Mouse (Mus musculus) intestine, embryonic 14.5 days (tissue): Measurements from ENCODE around the gene Npcd. TPM values are rescaled to one million over a fixed set of nuclear protein-coding genes. Genes with fewer than 3 reads are reported as not detected.

Experiments
- ATAC-seq: fragments of 200-750 bp; cut with Nextera tagmentation; replicated peaks from 2 replicates; pipeline ENCODE4 v1.8.0; 2017; ENCODE audit warnings: low read depth, moderate number of reproducible peaks, moderate TSS enrichment, moderate library complexity; ENCODE audit not compliant: low FRiP score, low TSS enrichment
- DNase-seq: peaks from one replicate; pipeline ENCODE4 v3.0.0-alpha.2; 2018; ENCODE audit warnings: low spot score
- H3K27ac ChIP-seq: fragments of 300-500 bp; sonication (generic); 2 replicates; pipeline ENCODE4 v1.5.1; 2014; ENCODE audit warnings: low read depth, mild to moderate bottlenecking, control low read depth
- H3K27me3 ChIP-seq: fragments of 300-500 bp; sonication (generic); replicated peaks from 2 replicates; pipeline ENCODE4 v1.6.1; 2014; ENCODE audit warnings: low read length, control low read depth; ENCODE audit not compliant: control insufficient read depth, insufficient read depth
- H3K36me3 ChIP-seq: fragments of 300-500 bp; sonication (generic); 2 replicates; pipeline ENCODE4 v1.6.1; 2014; ENCODE audit warnings: low read length, control low read depth; ENCODE audit not compliant: control insufficient read depth, insufficient read depth
- H3K4me1 ChIP-seq: fragments of 300-500 bp; sonication (generic); replicated peaks from 2 replicates; pipeline ENCODE4 v1.6.1; 2014; ENCODE audit warnings: low read length, control low read depth, mixed read lengths; ENCODE audit not compliant: control insufficient read depth, insufficient read depth
- H3K4me2 ChIP-seq: fragments of 300-500 bp; sonication (generic); 2 replicates; pipeline ENCODE4 v1.6.1; 2014; ENCODE audit warnings: low read length
- H3K4me3 ChIP-seq: fragments of 300-500 bp; sonication (generic); 2 replicates; pipeline ENCODE4 v1.5.1; 2014; ENCODE audit warnings: low read depth, low read length, control low read depth, mixed read lengths
- H3K9ac ChIP-seq: fragments of 300-500 bp; sonication (generic); 2 replicates; pipeline ENCODE4 v1.6.1; 2014; ENCODE audit warnings: mild to moderate bottlenecking, low read length
- H3K9me3 ChIP-seq: fragments of 300-500 bp; sonication (generic); 2 replicates; pipeline ENCODE4 v1.6.1; 2016; ENCODE audit warnings: low read length, control low read depth; ENCODE audit not compliant: control insufficient read depth
- WGBS: fragments of 180-500 bp; shearing (Covaris S2); extraction: QIAGEN DNeasy Blood & Tissue Kit; methylation state at CpG from one replicate; pipeline ENCODE4 v1.1.7; 2014; 5-methylcytosine and 5-hydroxymethylcytosine counted together
- polyA plus RNA-seq: library from polyadenylated mRNA; unstranded; fragments of >200 nt; fragmentation: Nextera tagmentation; extraction: Ambion mirVana; gene quantifications from 2 replicates; pipeline ENCODE4 v1.2.1, GENCODE M21; 2014

The Npcd gene
- polyA plus RNA-seq, 1 experiment from 2014 or later: not detected

GRCm38 (mm10) chr15:79770629-79771240, 63.3 kb downstream of the Npcd start:
- H3K4me2 ChIP-seq: no peak overlapping the region
- no peaks in the 10 kb centered on the region for H3K27me3 ChIP-seq
- no peak for DNase-seq
- no peak overlapping the region for H3K4me3 ChIP-seq
- no peak overlapping the region for H3K9ac ChIP-seq
- no peak for ATAC-seq
- H3K4me1 ChIP-seq: peaks cover 14% of the 10 kb centered on the region
- 71% methylated on average over 21 of the region's 21 CpGs for WGBS
- H3K36me3 ChIP-seq: no peaks in the 10 kb centered on the region
- H3K9me3 ChIP-seq: no peaks in the 10 kb centered on the region
- no peak overlapping the region for H3K27ac ChIP-seq

- 68% methylated on average over 6 of the region's 6 CpGs for WGBS
- Histone ChIP-seq H3K4me3 (no peak overlapping the region), H3K27ac (no peak overlapping the region), H3K4me1 (peaks cover 4% of the 10 kb centered on the region), H3K4me2 (no peak overlapping the region), H3K36me3 (peaks cover 15% of the 10 kb centered on the region), H3K27me3 (no peaks in the 10 kb centered on the region), H3K9me3 (no peaks in the 10 kb centered on the region), H3K9ac (no peak overlapping the region)
- ATAC-seq (no peak), DNase-seq (no peak)
These were observed 65.7 kb downstream of the Npcd start for GRCm38 (mm10) chr15:79768302-79768701.

- no peak overlapping the region for H3K27ac ChIP-seq
- H3K36me3 ChIP-seq: peaks cover 22% of the 10 kb centered on the region
- no peak overlapping the region for H3K9ac ChIP-seq
- no peaks in the 10 kb centered on the region for H3K9me3 ChIP-seq
- H3K27me3 ChIP-seq: no peaks in the 10 kb centered on the region
- H3K4me1 ChIP-seq: no peaks in the 10 kb centered on the region
- ATAC-seq: no peak
- WGBS: 84% methylated on average over 16 of the region's 16 CpGs
- H3K4me3 ChIP-seq: no peak overlapping the region
- no peak overlapping the region for H3K4me2 ChIP-seq
- no peak for DNase-seq
These were observed 66.6 kb downstream of the Npcd start for GRCm38 (mm10) chr15:79767327-79767961.

- H3K36me3 ChIP-seq: peaks cover 30% of the 10 kb centered on the region
- no peaks in the 10 kb centered on the region for H3K27me3 ChIP-seq
- H3K4me3 ChIP-seq: no peak overlapping the region
- no peak overlapping the region for H3K4me2 ChIP-seq
- H3K4me1 ChIP-seq: no peaks in the 10 kb centered on the region
- 82% methylated on average over 10 of the region's 10 CpGs for WGBS
- DNase-seq (no peak), ATAC-seq (no peak)
- H3K9me3 ChIP-seq: no peaks in the 10 kb centered on the region
- H3K27ac ChIP-seq: no peak overlapping the region
- no peak overlapping the region for H3K9ac ChIP-seq
These were observed 67.4 kb downstream of the Npcd start for GRCm38 (mm10) chr15:79766586-79767071.

- H3K4me1 ChIP-seq: no peaks in the 10 kb centered on the region
- no peak for DNase-seq
- WGBS: 53% methylated on average over 10 of the region's 10 CpGs
These were observed 67.9 kb downstream of the Npcd start for GRCm38 (mm10) chr15:79766168-79766567.

GRCm38 (mm10) chr15:79765361-79765760, 68.7 kb downstream of the Npcd start:
- no peak overlapping the region for H3K27ac ChIP-seq
- DNase-seq (no peak), ATAC-seq (no peak)
- no peak overlapping the region for H3K9ac ChIP-seq
- no peaks in the 10 kb centered on the region for H3K4me1 ChIP-seq
- H3K4me2 ChIP-seq: no peak overlapping the region
- H3K9me3 ChIP-seq: no peaks in the 10 kb centered on the region
- WGBS: 68% methylated on average over 2 of the region's 2 CpGs
- H3K4me3 ChIP-seq: no peak overlapping the region
- H3K27me3 ChIP-seq: no peaks in the 10 kb centered on the region
- H3K36me3 ChIP-seq: peaks cover 32% of the 10 kb centered on the region

More at GRCm38 (mm10) chr15:79766168-79766567, 67.9 kb downstream of the Npcd start:
- Histone ChIP-seq H3K9ac (no peak overlapping the region), H3K27me3 (no peaks in the 10 kb centered on the region), H3K9me3 (no peaks in the 10 kb centered on the region), H3K4me3 (no peak overlapping the region), H3K36me3 (peaks cover 32% of the 10 kb centered on the region), H3K27ac (no peak overlapping the region), H3K4me2 (no peak overlapping the region)
- ATAC-seq: no peak

GRCm38 (mm10) chr15:79764539-79765267, 69.3 kb downstream of the Npcd start:
- DNase-seq (no peak), ATAC-seq (no peak)
- Histone ChIP-seq H3K4me2 (no peak overlapping the region), H3K4me1 (no peaks in the 10 kb centered on the region), H3K9ac (no peak overlapping the region), H3K27ac (no peak overlapping the region), H3K9me3 (no peaks in the 10 kb centered on the region), H3K4me3 (no peak overlapping the region), H3K27me3 (no peaks in the 10 kb centered on the region), H3K36me3 (peaks cover 32% of the 10 kb centered on the region)
- WGBS: 82% methylated on average over 11 of the region's 11 CpGs

- Histone ChIP-seq H3K9ac (no peak overlapping the region), H3K9me3 (no peaks in the 10 kb centered on the region), H3K27me3 (no peaks in the 10 kb centered on the region), H3K27ac (no peak overlapping the region), H3K4me3 (no peak overlapping the region), H3K4me2 (no peak overlapping the region), H3K36me3 (peaks cover 32% of the 10 kb centered on the region), H3K4me1 (no peaks in the 10 kb centered on the region)
- no peak for ATAC-seq
- DNase-seq: no peak
- 79% methylated on average over 7 of the region's 7 CpGs for WGBS
These were observed 70.3 kb downstream of the Npcd start for GRCm38 (mm10) chr15:79763601-79764246.
